Mouse (Mus musculus) stomach, postnatal 0 days (tissue): ENCODE measurements around the gene Tas1r2.

Experiments
- CTCF ChIP-seq: IDR thresholded peaks from 2 replicates; pipeline ENCODE4 v1.5.1; 2016; ENCODE audit warnings: antibody characterized with exemption, low read depth, mild to moderate bottlenecking, moderate library complexity
- EP300 ChIP-seq: optimal IDR thresholded peaks from 2 replicates; pipeline ENCODE3; 2016; ENCODE audit warnings: antibody characterized with exemption

DNA sequence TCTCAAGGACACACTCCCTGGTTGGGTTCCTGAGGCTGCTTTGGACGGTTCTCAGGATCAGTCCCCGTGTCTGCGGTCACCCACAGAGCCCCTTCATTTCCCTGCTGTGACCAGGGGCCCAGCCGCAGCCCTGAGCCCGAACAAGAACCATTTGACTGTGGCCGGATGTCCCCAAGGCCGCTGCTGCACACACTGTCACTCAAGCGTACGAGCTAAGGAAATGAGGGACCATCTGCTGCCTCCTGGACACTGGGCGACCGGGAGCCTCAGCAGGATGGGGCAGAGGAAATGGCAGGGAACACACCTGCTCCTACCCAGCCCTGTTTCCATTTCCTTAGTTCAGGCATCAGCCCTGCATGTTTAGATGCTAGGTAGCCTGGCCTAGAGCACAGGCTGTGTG lies 2.4 kb upstream of the Tas1r2 start:
- no peak for TF ChIP-seq CTCF
- no peak for TF ChIP-seq EP300
